Mouse (Mus musculus): ENCODE data around the gene Mafb. TPM values are rescaled to one million over a fixed set of nuclear protein-coding genes. Genes with fewer than 3 reads are reported as not detected.
A peak's percentile ranks its signal among the peaks of the same experiment; 100 is the strongest.

Mafb gene
- polyA plus RNA-seq (2012; fragmentation: generic; extraction: Trizol): 0.02 TPM

- no peaks in the 10 kb centered on the region for H3K36me3 ChIP-seq (ENCODE audit: control insufficient read depth, insufficient read depth)
- H3K4me2 ChIP-seq (ENCODE audit: low read depth): peak within 1 kb of the TSS; percentile 48
- no peak within 1 kb of the TSS for H3ac ChIP-seq (ENCODE audit: control insufficient read depth, insufficient read length)
- no peak for TF ChIP-seq E2F4 (IDR thresholded peaks at IDR 0.05; ENCODE audit: insufficient read depth)
- TF ChIP-seq POLR2AphosphoS2 (IDR thresholded peaks at IDR 0.05; ENCODE audit: insufficient read length, low read depth): no peak
- TF ChIP-seq TCF3 (IDR thresholded peaks at IDR 0.05; ENCODE audit: insufficient read length, low read depth): no peak
- no peak for TF ChIP-seq REST (IDR thresholded peaks at IDR 0.05; ENCODE audit: insufficient read depth, insufficient read length)
- H3K79me2 ChIP-seq (ENCODE audit: control insufficient read depth, insufficient read depth): no peaks in the 10 kb centered on the region
- H3K4me3 ChIP-seq: no peak within 1 kb of the TSS
- peaks cover 32% of the 10 kb centered on the region for H3K27me3 ChIP-seq (ENCODE audit: control insufficient read depth, insufficient read depth, insufficient read length)
These were observed at the start of gene Mafb for GRCm38 (mm10) chr2:160366980-160367338. Gene Mafb, minus strand, starts transcription at chr2:160367065.

- H3ac ChIP-seq (ENCODE audit: control insufficient read depth, insufficient read length): no peak overlapping the region
- H3K4me2 ChIP-seq (ENCODE audit: low read depth): no peak overlapping the region
- no peaks in the 10 kb centered on the region for H3K79me2 ChIP-seq (ENCODE audit: control insufficient read depth, insufficient read depth)
- TF ChIP-seq TCF12 (IDR thresholded peaks at IDR 0.05; ENCODE audit: insufficient read depth, poor library complexity, severe bottlenecking): no peak
- no peak for TF ChIP-seq REST (IDR thresholded peaks at IDR 0.05; ENCODE audit: insufficient read depth, insufficient read length)
- no peaks in the 10 kb centered on the region for H3K36me3 ChIP-seq (ENCODE audit: control insufficient read depth, insufficient read depth)
- no peak overlapping the region for H3K4me3 ChIP-seq
- no peaks in the 10 kb centered on the region for H3K27me3 ChIP-seq (ENCODE audit: control insufficient read depth, insufficient read depth, insufficient read length)
These were observed 48.3 kb upstream of the Mafb start for GRCm38 (mm10) chr2:160415161-160415560.

- no peaks in the 10 kb centered on the region for H3K27me3 ChIP-seq (ENCODE audit: control insufficient read depth, insufficient read depth, insufficient read length)
- H3K79me2 ChIP-seq (ENCODE audit: control insufficient read depth, insufficient read depth): no peaks in the 10 kb centered on the region
- no peaks in the 10 kb centered on the region for H3K36me3 ChIP-seq (ENCODE audit: control insufficient read depth, insufficient read depth)
- no peak overlapping the region for H3K4me2 ChIP-seq (ENCODE audit: low read depth)
- H3ac ChIP-seq (ENCODE audit: control insufficient read depth, insufficient read length): no peak overlapping the region
- TF ChIP-seq MYOG (IDR thresholded peaks at IDR 0.05; ENCODE audit: control insufficient read depth in 1 of 3, insufficient read depth in 1 of 3, insufficient read length in 2 of 3, low read depth in 2 of 3) (no peak), CEBPB (IDR thresholded peaks at IDR 0.05; ENCODE audit: insufficient read depth, poor library complexity, severe bottlenecking) (no peak), REST (IDR thresholded peaks at IDR 0.05; ENCODE audit: insufficient read depth, insufficient read length) (no peak), MAX (IDR thresholded peaks at IDR 0.05; ENCODE audit: low read depth) (no peak), POLR2AphosphoS2 (IDR thresholded peaks at IDR 0.05; ENCODE audit: insufficient read length, low read depth) (no peak), SRF (IDR thresholded peaks at IDR 0.05; ENCODE audit: control insufficient read depth, insufficient read length, low read depth) (no peak), USF1 (IDR thresholded peaks at IDR 0.05; ENCODE audit: low read depth) (no peak), POLR2A (IDR thresholded peaks at IDR 0.05; ENCODE audit: insufficient read length, low read depth) (no peak), E2F4 (IDR thresholded peaks at IDR 0.05; ENCODE audit: insufficient read depth) (no peak)
- H3K4me3 ChIP-seq: no peak overlapping the region
These were observed 47.9 kb upstream of the Mafb start for GRCm38 (mm10) chr2:160414736-160415135.

- Histone ChIP-seq H3K36me3 (ENCODE audit: control insufficient read depth, insufficient read depth) (no peaks in the 10 kb centered on the region), H3K79me2 (ENCODE audit: control insufficient read depth, insufficient read depth) (no peaks in the 10 kb centered on the region), H3K4me2 (ENCODE audit: low read depth) (no peak overlapping the region), H3ac (ENCODE audit: control insufficient read depth, insufficient read length) (no peak overlapping the region), H3K4me3 (no peak overlapping the region), H3K27me3 (ENCODE audit: control insufficient read depth, insufficient read depth, insufficient read length) (no peaks in the 10 kb centered on the region)
- TF ChIP-seq TCF12 (IDR thresholded peaks at IDR 0.05; ENCODE audit: insufficient read depth, poor library complexity, severe bottlenecking) (no peak), MYOD1 (IDR thresholded peaks at IDR 0.05; ENCODE audit: control insufficient read depth in 1 of 3, insufficient read length in 2 of 3, low read depth in 2 of 3) (no peak), MAX (IDR thresholded peaks at IDR 0.05; ENCODE audit: low read depth) (no peak), E2F4 (IDR thresholded peaks at IDR 0.05; ENCODE audit: insufficient read depth) (no peak), POLR2AphosphoS2 (IDR thresholded peaks at IDR 0.05; ENCODE audit: insufficient read length, low read depth) (no peak)
These were observed 47.1 kb upstream of the Mafb start for GRCm38 (mm10) chr2:160413982-160414381.

GRCm38 (mm10) chr2:160413055-160413454 is 46.2 kb upstream of the Mafb start:
- no peaks in the 10 kb centered on the region for H3K27me3 ChIP-seq (ENCODE audit: control insufficient read depth, insufficient read depth, insufficient read length)
- H3ac ChIP-seq (ENCODE audit: control insufficient read depth, insufficient read length): no peak overlapping the region
- H3K4me2 ChIP-seq (ENCODE audit: low read depth): no peak overlapping the region
- no peak overlapping the region for H3K4me3 ChIP-seq
- H3K36me3 ChIP-seq (ENCODE audit: control insufficient read depth, insufficient read depth): no peaks in the 10 kb centered on the region
- H3K79me2 ChIP-seq (ENCODE audit: control insufficient read depth, insufficient read depth): no peaks in the 10 kb centered on the region
- TF ChIP-seq USF1 (IDR thresholded peaks at IDR 0.05; ENCODE audit: low read depth): no peak
- TF ChIP-seq MYOG (IDR thresholded peaks at IDR 0.05; ENCODE audit: control insufficient read depth in 1 of 3, insufficient read depth in 1 of 3, insufficient read length in 2 of 3, low read depth in 2 of 3): no peak
- TF ChIP-seq TCF3 (IDR thresholded peaks at IDR 0.05; ENCODE audit: insufficient read length, low read depth): no peak
- TF ChIP-seq E2F4 (IDR thresholded peaks at IDR 0.05; ENCODE audit: insufficient read depth): no peak
- TF ChIP-seq TCF12 (IDR thresholded peaks at IDR 0.05; ENCODE audit: insufficient read depth, poor library complexity, severe bottlenecking): no peak
- TF ChIP-seq REST (IDR thresholded peaks at IDR 0.05; ENCODE audit: insufficient read depth, insufficient read length): no peak
- TF ChIP-seq POLR2AphosphoS2 (IDR thresholded peaks at IDR 0.05; ENCODE audit: insufficient read length, low read depth): no peak
- TF ChIP-seq MYOD1 (IDR thresholded peaks at IDR 0.05; ENCODE audit: control insufficient read depth in 1 of 3, insufficient read length in 2 of 3, low read depth in 2 of 3): no peak
- TF ChIP-seq SRF (IDR thresholded peaks at IDR 0.05; ENCODE audit: control insufficient read depth, insufficient read length, low read depth): no peak
- no peak for TF ChIP-seq POLR2A (IDR thresholded peaks at IDR 0.05; ENCODE audit: insufficient read length, low read depth)
- no peak for TF ChIP-seq MAX (IDR thresholded peaks at IDR 0.05; ENCODE audit: low read depth)

- no peak overlapping the region for H3K4me3 ChIP-seq
- no peaks in the 10 kb centered on the region for H3K27me3 ChIP-seq (ENCODE audit: control insufficient read depth, insufficient read depth, insufficient read length)
- no peak overlapping the region for H3K4me2 ChIP-seq (ENCODE audit: low read depth)
- H3K36me3 ChIP-seq (ENCODE audit: control insufficient read depth, insufficient read depth): no peaks in the 10 kb centered on the region
- no peaks in the 10 kb centered on the region for H3K79me2 ChIP-seq (ENCODE audit: control insufficient read depth, insufficient read depth)
- no peak overlapping the region for H3ac ChIP-seq (ENCODE audit: control insufficient read depth, insufficient read length)
- TF ChIP-seq E2F4 (IDR thresholded peaks at IDR 0.05; ENCODE audit: insufficient read depth) (no peak), POLR2A (IDR thresholded peaks at IDR 0.05; ENCODE audit: insufficient read length, low read depth) (no peak), TCF12 (IDR thresholded peaks at IDR 0.05; ENCODE audit: insufficient read depth, poor library complexity, severe bottlenecking) (no peak), MAX (IDR thresholded peaks at IDR 0.05; ENCODE audit: low read depth) (no peak), MYOD1 (IDR thresholded peaks at IDR 0.05; ENCODE audit: control insufficient read depth in 1 of 3, insufficient read length in 2 of 3, low read depth in 2 of 3) (no peak), REST (IDR thresholded peaks at IDR 0.05; ENCODE audit: insufficient read depth, insufficient read length) (no peak), SRF (IDR thresholded peaks at IDR 0.05; ENCODE audit: control insufficient read depth, insufficient read length, low read depth) (no peak), MYOG (IDR thresholded peaks at IDR 0.05; ENCODE audit: control insufficient read depth in 1 of 3, insufficient read depth in 1 of 3, insufficient read length in 2 of 3, low read depth in 2 of 3) (no peak)
These were observed 44.6 kb upstream of the Mafb start for GRCm38 (mm10) chr2:160411431-160411830.

Data from myocyte (in vitro differentiated cells).